Mouse (Mus musculus): Measurements from ENCODE around the gene Myrip. TPM values are rescaled to one million over a fixed set of nuclear protein-coding genes. Genes with fewer than 3 reads are reported as not detected.
A peak's percentile ranks its signal among the peaks of the same experiment; 100 is the strongest.

Gene Myrip
- polyA plus RNA-seq, 1 experiment from 2014 or later, result 0.29 TPM

DNA sequence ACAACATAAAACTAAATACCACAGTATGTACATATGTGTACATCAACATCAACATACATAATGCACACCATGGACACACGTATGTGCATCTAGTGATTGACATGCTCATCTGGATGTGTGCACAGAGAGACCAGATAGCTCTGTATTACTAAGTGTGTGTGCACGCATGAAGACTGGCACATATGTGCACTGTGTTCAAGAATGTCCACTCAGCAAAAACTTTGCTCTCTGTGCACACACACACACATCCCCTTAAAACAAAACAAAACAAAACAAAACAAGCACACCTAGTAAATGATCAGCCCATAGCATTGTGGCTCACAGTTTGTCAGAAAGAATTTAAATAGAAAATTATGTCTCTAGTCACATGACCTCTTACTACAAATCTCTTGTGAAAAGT lies 10.9 kb upstream of the Myrip start:
- WGBS, result 78% methylated on average over 2 of the region's 2 CpGs
- Histone ChIP-seq H3K4me1 (replicated peaks; ENCODE audit: control insufficient read depth, insufficient read depth, low read length) (no peaks in the 10 kb centered on the region), H3K36me3 (ENCODE audit: control insufficient read depth, insufficient read depth, low read length) (no peaks in the 10 kb centered on the region), H3K9ac (ENCODE audit: low read length) (no peak overlapping the region), H3K27me3 (ENCODE audit: control insufficient read depth, insufficient read depth, low read depth, low read length) (no peaks in the 10 kb centered on the region), H3K9me3 (ENCODE audit: control insufficient read depth, low read length) (no peaks in the 10 kb centered on the region), H3K27ac (ENCODE audit: low read length) (no peak overlapping the region), H3K4me2 (ENCODE audit: low read depth, low read length) (no peak overlapping the region), H3K4me3 (ENCODE audit: low read length) (no peak overlapping the region)
- ATAC-seq (ENCODE audit: low read depth), result no peak

DNA sequence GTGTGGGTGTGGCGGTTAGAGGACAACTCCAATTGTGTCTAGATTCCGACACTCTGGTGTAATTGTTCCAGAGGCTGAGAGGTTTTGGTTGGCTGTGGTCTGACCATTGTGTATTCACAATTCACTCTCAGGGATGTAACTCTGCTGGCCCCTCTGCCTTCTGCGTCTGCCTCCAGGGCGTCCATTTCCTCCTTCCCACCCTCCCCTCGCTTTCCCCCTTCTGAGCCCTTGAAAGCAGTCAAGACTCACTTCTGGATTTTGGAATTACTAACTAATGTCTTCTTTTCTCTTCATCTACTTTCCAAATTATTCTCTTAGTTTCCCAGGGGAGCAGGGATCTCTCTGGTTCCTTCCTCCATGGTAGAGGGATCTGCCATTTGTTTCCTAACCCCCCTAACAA lies 8.8 kb upstream of the Myrip start:
- ATAC-seq (ENCODE audit: low read depth), result no peak
- WGBS, result 58% methylated on average over 5 of the region's 5 CpGs
- Histone ChIP-seq H3K9me3 (ENCODE audit: control insufficient read depth, low read length) (no peaks in the 10 kb centered on the region), H3K4me1 (replicated peaks; ENCODE audit: control insufficient read depth, insufficient read depth, low read length) (no peaks in the 10 kb centered on the region), H3K27ac (ENCODE audit: low read length) (no peak overlapping the region), H3K27me3 (ENCODE audit: control insufficient read depth, insufficient read depth, low read depth, low read length) (no peaks in the 10 kb centered on the region), H3K4me3 (ENCODE audit: low read length) (no peak overlapping the region), H3K4me2 (ENCODE audit: low read depth, low read length) (no peak overlapping the region), H3K36me3 (ENCODE audit: control insufficient read depth, insufficient read depth, low read length) (no peaks in the 10 kb centered on the region), H3K9ac (ENCODE audit: low read length) (no peak overlapping the region)

DNA sequence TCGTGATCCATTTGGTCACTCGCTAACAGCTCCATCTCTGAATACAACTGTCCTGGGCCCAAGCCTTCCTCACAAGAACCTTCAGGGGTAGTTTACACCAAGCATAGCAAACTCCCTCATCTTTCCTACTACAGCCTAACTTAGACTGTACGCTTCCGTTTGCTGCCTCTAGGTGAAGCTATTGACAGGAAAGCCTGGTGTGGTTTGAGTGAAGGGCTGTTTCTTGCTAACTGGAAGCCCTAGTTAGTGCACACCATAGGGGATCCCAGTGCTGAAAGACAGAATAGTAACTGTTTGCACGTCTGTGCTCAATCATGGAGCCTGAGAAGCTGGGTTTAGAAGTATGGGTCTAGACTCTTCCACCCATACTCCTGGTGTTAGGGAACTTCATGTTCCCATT lies 5.8 kb upstream of the Myrip start:
- H3K4me1 ChIP-seq (replicated peaks; ENCODE audit: control insufficient read depth, insufficient read depth, low read length), result no peaks in the 10 kb centered on the region
- no peaks in the 10 kb centered on the region; the same call in 1 of the 2 replicates for H3K27me3 ChIP-seq (ENCODE audit: control insufficient read depth, insufficient read depth, low read depth, low read length)
- 77% methylated on average over 5 of the region's 5 CpGs for WGBS
- H3K36me3 ChIP-seq (ENCODE audit: control insufficient read depth, insufficient read depth, low read length), result no peaks in the 10 kb centered on the region
- ATAC-seq (ENCODE audit: low read depth), result no peak
- H3K9ac ChIP-seq (ENCODE audit: low read length), result no peak overlapping the region
- H3K27ac ChIP-seq (ENCODE audit: low read length), result no peak overlapping the region
- no peaks in the 10 kb centered on the region for H3K9me3 ChIP-seq (ENCODE audit: control insufficient read depth, low read length)
- H3K4me3 ChIP-seq (ENCODE audit: low read length), result no peak overlapping the region
- H3K4me2 ChIP-seq (ENCODE audit: low read depth, low read length), result no peak overlapping the region

DNA sequence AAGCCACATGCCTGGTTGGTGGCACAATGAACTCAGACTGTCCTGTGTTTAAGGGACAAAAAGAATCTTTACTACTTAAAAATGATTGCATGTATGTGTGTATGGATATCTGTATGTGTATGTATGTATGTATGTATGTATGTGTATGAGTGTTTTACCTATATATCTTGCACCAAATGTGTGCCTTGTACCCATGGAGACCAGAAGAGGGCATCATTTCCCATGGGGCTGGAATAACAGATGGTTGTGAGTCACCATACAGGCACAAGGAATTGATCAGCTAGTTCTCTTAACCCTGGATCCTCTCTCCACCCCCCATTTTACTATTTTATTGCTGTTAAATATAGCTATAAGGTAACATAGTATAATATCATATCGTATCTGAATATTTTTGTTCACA lies 4.4 kb upstream of the Myrip start:
- H3K27me3 ChIP-seq (ENCODE audit: control insufficient read depth, insufficient read depth, low read depth, low read length), result peaks cover 2% of the 10 kb centered on the region; the same call in 1 of the 2 replicates
- no peak overlapping the region for H3K4me3 ChIP-seq (ENCODE audit: low read length)
- H3K4me1 ChIP-seq (replicated peaks; ENCODE audit: control insufficient read depth, insufficient read depth, low read length), result no peaks in the 10 kb centered on the region
- H3K9me3 ChIP-seq (ENCODE audit: control insufficient read depth, low read length), result peaks cover 2% of the 10 kb centered on the region; the same call in 1 of the 2 replicates
- ATAC-seq (ENCODE audit: low read depth), result no peak
- H3K4me2 ChIP-seq (ENCODE audit: low read depth, low read length), result no peak overlapping the region
- H3K27ac ChIP-seq (ENCODE audit: low read length), result no peak overlapping the region
- H3K9ac ChIP-seq (ENCODE audit: low read length), result no peak overlapping the region
- 87% methylated on average over 1 of the region's 1 CpGs for WGBS
- H3K36me3 ChIP-seq (ENCODE audit: control insufficient read depth, insufficient read depth, low read length), result no peaks in the 10 kb centered on the region

DNA sequence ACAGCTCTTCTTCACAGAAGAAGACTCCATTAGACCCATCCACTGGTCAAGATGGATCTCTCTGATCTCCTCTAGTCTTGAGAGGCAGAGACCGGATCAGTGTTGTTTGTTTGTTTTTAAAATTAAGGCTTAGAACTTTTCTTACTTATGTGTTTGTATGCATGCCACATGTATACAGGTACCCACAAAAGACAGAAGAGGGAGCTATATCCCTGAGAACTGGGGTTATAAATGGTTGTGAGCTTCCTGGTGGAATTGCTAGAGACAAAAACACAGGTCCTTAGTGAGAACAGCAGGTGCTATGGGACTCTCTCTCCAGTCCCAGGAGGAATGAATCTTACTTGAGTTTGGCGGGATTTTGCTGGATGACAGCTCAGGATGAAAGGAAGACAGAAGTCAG lies 1.9 kb upstream of the Myrip start:
- Histone ChIP-seq H3K9me3 (ENCODE audit: control insufficient read depth, low read length) (peaks cover 7% of the 10 kb centered on the region; the same call in 1 of the 2 replicates), H3K27me3 (ENCODE audit: control insufficient read depth, insufficient read depth, low read depth, low read length) (peaks cover 27% of the 10 kb centered on the region), H3K4me3 (ENCODE audit: low read length) (no peak overlapping the region), H3K27ac (ENCODE audit: low read length) (no peak overlapping the region), H3K36me3 (ENCODE audit: control insufficient read depth, insufficient read depth, low read length) (no peaks in the 10 kb centered on the region), H3K4me1 (replicated peaks; ENCODE audit: control insufficient read depth, insufficient read depth, low read length) (peaks cover 8% of the 10 kb centered on the region), H3K4me2 (ENCODE audit: low read depth, low read length) (no peak overlapping the region), H3K9ac (ENCODE audit: low read length) (no peak overlapping the region)
- no peak for ATAC-seq (ENCODE audit: low read depth)
- 49% methylated on average over 2 of the region's 2 CpGs for WGBS

DNA sequence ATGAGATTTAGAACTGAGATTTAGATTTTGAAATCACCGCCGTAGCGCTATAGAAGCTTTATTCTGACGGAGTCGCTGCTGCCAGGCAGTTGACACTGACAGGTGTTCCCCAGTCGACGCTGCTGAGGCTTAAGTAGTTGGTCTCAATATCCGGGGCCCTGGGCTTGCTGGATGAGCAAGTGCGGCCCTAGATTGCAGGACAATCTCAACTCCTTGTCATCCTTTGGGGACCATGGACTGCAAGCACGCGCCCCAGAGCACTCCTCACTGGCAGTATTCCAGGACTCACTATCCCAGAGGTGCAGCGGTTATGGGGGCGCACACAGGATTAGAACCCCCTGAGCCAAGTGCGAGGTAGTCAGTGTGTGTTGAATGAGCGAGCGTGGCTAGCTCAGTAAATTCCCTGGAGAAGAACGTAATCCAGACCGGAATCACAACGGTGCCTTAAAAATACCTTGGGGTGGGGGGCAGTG lies 1.7 kb downstream of the Myrip start:
- Histone ChIP-seq H3K27me3 (ENCODE audit: control insufficient read depth, insufficient read depth, low read depth, low read length) (peaks cover 51% of the 10 kb centered on the region), H3K27ac (ENCODE audit: low read length) (no peak overlapping the region), H3K4me2 (ENCODE audit: low read depth, low read length) (peak overlapping the region; percentile 94), H3K9ac (ENCODE audit: low read length) (no peak overlapping the region), H3K36me3 (ENCODE audit: control insufficient read depth, insufficient read depth, low read length) (no peaks in the 10 kb centered on the region), H3K4me1 (replicated peaks; ENCODE audit: control insufficient read depth, insufficient read depth, low read length) (peaks cover 8% of the 10 kb centered on the region), H3K4me3 (ENCODE audit: low read length) (peak overlapping the region; percentile 56), H3K9me3 (ENCODE audit: control insufficient read depth, low read length) (peaks cover 7% of the 10 kb centered on the region; the same call in 1 of the 2 replicates)
- ATAC-seq (ENCODE audit: low read depth), result no peak
- 6% methylated on average over 19 of the region's 19 CpGs for WGBS

DNA sequence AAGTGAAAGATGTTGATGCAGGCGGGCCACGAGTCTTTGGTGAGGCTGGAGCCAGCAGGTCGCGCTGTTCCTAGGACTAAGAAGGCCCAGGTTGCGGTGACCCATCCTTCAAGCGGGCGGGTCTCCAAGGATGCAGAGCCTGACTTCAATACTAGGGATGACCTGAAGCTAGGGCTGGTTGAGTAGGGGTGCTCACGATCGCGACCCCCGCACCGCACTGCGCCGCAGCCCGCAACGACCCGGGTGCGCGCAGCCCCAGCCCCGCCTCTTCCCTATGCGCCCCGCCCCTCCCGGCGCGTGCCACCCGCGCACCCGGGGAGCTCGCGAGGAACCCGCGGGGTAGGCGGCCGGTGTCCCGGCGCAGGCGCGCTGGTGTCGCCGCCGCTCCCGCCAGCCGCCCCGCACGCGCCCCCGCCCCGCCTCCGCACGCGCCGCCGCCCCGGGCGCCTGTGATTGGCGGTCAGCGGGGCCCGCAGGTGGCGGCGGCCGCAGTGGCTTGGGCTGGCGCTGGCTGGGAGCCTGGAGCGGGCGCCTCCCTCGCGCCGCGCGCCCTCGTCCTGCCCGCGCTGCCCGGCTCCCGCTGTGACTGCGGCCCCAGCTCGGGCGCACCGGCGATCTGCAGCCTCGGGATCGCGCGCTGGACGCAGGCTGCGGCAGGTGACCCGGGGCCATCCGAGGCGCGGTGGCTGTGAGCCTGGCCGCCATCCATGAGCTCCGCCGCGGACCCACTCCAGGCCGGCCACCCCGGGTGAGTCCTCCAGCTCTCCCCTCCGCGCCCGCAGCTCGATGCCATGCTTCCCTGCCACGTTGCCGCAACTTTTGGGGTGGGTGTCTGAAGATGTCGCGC lies 2.4 kb downstream of the Myrip start:
- ATAC-seq (ENCODE audit: low read depth), result peak; percentile 84
- Histone ChIP-seq H3K9me3 (ENCODE audit: control insufficient read depth, low read length) (peaks cover 7% of the 10 kb centered on the region; the same call in 1 of the 2 replicates), H3K4me1 (replicated peaks; ENCODE audit: control insufficient read depth, insufficient read depth, low read length) (peaks cover 8% of the 10 kb centered on the region), H3K36me3 (ENCODE audit: control insufficient read depth, insufficient read depth, low read length) (no peaks in the 10 kb centered on the region), H3K9ac (ENCODE audit: low read length) (peak overlapping the region; percentile 47), H3K4me2 (ENCODE audit: low read depth, low read length) (peak overlapping the region; percentile 94), H3K27me3 (ENCODE audit: control insufficient read depth, insufficient read depth, low read depth, low read length) (peaks cover 51% of the 10 kb centered on the region), H3K27ac (ENCODE audit: low read length) (no peak overlapping the region), H3K4me3 (ENCODE audit: low read length) (peak overlapping the region; percentile 56)
- WGBS, result under 1% methylated on average over 81 of the region's 103 CpGs

DNA sequence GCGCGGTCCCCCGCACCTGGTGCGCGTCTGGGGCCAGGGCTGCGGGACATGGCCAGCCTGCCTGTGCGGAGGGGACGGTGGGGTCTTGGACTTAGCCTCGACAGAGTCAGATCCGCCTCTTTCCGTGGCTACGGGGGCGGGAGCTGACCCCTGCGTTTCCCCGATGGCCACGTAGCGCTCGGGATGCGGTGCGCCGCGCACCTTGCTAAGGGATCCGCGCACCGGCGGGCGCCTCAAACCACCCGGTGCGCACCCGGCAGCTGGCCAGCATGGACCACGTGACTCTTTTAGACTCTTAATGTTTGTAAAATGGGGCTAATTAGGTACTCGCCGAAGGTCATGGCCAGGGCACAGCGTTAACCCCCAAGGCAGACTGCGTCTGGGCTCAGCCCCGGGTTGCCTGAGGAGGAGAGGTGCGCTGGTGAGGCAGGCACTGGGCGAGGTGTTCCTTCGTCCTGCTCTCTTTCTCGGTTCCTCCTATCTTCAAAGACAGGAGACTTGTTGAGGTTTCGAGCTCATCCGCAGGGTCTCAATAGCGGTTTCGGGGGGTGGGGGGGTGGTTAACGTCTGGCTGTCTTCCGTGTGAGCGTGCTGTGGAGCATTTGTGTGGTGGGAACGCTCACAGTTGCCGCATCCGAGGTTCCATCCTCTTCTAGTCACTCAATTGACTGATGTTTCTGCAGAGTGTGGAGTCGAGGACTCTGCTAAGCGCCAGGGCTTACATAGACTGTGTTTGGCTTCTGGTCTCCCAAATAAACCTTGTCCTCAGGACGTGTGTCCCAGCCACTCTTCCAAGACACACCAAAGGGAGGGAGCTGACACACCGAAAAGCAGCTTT lies 3.2 kb downstream of the Myrip start:
- no peaks in the 10 kb centered on the region for H3K36me3 ChIP-seq (ENCODE audit: control insufficient read depth, insufficient read depth, low read length)
- peak overlapping the region; percentile 47; the same call in 1 of the 2 replicates for H3K9ac ChIP-seq (ENCODE audit: low read length)
- H3K4me1 ChIP-seq (replicated peaks; ENCODE audit: control insufficient read depth, insufficient read depth, low read length), result peaks cover 8% of the 10 kb centered on the region
- H3K27me3 ChIP-seq (ENCODE audit: control insufficient read depth, insufficient read depth, low read depth, low read length), result peaks cover 51% of the 10 kb centered on the region
- H3K9me3 ChIP-seq (ENCODE audit: control insufficient read depth, low read length), result peaks cover 7% of the 10 kb centered on the region; the same call in 1 of the 2 replicates
- ATAC-seq (ENCODE audit: low read depth), result no peak
- 2% methylated on average over 54 of the region's 54 CpGs for WGBS
- H3K27ac ChIP-seq (ENCODE audit: low read length), result no peak overlapping the region
- peak overlapping the region; percentile 56 for H3K4me3 ChIP-seq (ENCODE audit: low read length)
- H3K4me2 ChIP-seq (ENCODE audit: low read depth, low read length), result peak overlapping the region; percentile 94

DNA sequence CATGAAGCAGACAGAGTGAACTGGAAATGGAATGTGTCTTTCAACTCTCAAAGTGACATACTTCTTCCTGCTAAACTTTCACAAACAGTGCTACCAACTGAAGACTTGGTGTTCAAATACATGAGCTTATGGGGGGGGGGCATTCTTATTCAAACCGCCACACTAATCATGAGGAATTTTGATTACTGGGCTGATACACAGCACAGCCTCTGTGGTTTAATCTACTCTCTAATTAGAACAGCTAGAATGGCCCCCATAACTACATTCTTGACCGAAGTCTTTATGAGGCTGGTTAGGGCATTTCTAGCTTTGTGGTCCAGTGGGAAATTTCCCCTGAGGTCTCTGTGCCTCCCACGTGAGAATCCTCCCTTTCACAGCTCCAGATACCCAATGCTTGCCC lies 13.9 kb downstream of the Myrip start:
- H3K9ac ChIP-seq (ENCODE audit: low read length), result no peak overlapping the region
- no peak overlapping the region for H3K27ac ChIP-seq (ENCODE audit: low read length)
- H3K27me3 ChIP-seq (ENCODE audit: control insufficient read depth, insufficient read depth, low read depth, low read length), result no peaks in the 10 kb centered on the region
- no peak overlapping the region for H3K4me2 ChIP-seq (ENCODE audit: low read depth, low read length)
- H3K4me3 ChIP-seq (ENCODE audit: low read length), result no peak overlapping the region
- ATAC-seq (ENCODE audit: low read depth), result no peak
- no peaks in the 10 kb centered on the region for H3K36me3 ChIP-seq (ENCODE audit: control insufficient read depth, insufficient read depth, low read length)
- WGBS, result 70% methylated on average over 3 of the region's 3 CpGs
- H3K9me3 ChIP-seq (ENCODE audit: control insufficient read depth, low read length), result no peaks in the 10 kb centered on the region
- no peaks in the 10 kb centered on the region for H3K4me1 ChIP-seq (replicated peaks; ENCODE audit: control insufficient read depth, insufficient read depth, low read length)
